Comparison of ENCODE assay signal across 8 mouse cellular contexts in genomic region chr9:20459377-20460317, GRCm38 (mm10). TPM values are rescaled to one million over a fixed set of nuclear protein-coding genes. Genes with fewer than 3 reads are reported as not detected.
DNase-seq lines count a peak whose midpoint lies in the region; ATAC-seq and TF ChIP-seq lines count a peak whose summit lies in the region.

Gene Zfp26, minus strand, starts transcription at chr9:20460162.

- peak; percentile 90 for ATAC-seq in forebrain, embryonic 11.5 days (replicated peaks; ENCODE audit: low FRiP score)
- peak; percentile 87 for ATAC-seq in heart, embryonic 16.5 days (replicated peaks; ENCODE audit: extremely low read depth, insufficient read depth, low FRiP score)
- peak; percentile 93 for ATAC-seq in liver, embryonic 15.5 days (ENCODE audit: insufficient read depth)
- ATAC-seq in neural tube, embryonic 12.5 days (ENCODE audit: low FRiP score, low read depth) = peak; percentile 87

- no peak for TF ChIP-seq CTCF in CH12.LX (conservative IDR thresholded peaks at IDR 0.05 in 1 of 2, IDR thresholded peaks at IDR 0.05 in 1 of 2; ENCODE audit: low read depth in 2 of 2, low read length in 2 of 2)

- dilution Hi-C loops in CH12.LX (cut with MboI; ENCODE audit: extremely low pct_ligation_motif_present, extremely low pct_unique_long_range_greater_than_20kb, low sequenced_read_pairs) = no loop called here

- H3K4me2 ChIP-seq in CH12.LX (ENCODE audit: insufficient read depth, low read depth, poor library complexity, severe bottlenecking) = peak within 1 kb of the TSS; percentile 88
- H3K4me2 ChIP-seq in forebrain, embryonic 11.5 days (ENCODE audit: low read depth, low read length, severe bottlenecking) = peak within 1 kb of the TSS; percentile 73
- peak within 1 kb of the TSS; percentile 80 for H3K4me2 ChIP-seq in heart, embryonic 16.5 days (ENCODE audit: low read depth, low read length)
- H3K4me2 ChIP-seq in liver, embryonic 15.5 days = peak within 1 kb of the TSS; percentile 77
- H3K4me2 ChIP-seq in neural tube, embryonic 12.5 days (replicated peaks) = peak within 1 kb of the TSS; percentile 83

- peak within 1 kb of the TSS; percentile 41 for H3K27ac ChIP-seq in CH12.LX (ENCODE audit: insufficient read depth, low read depth)
- H3K27ac ChIP-seq in forebrain, embryonic 11.5 days (ENCODE audit: low read depth, low read length) = peak within 1 kb of the TSS; percentile 68; the same call in 1 of the 2 replicates
- peak within 1 kb of the TSS; percentile 82 for H3K27ac ChIP-seq in heart, embryonic 16.5 days (ENCODE audit: low read length)
- H3K27ac ChIP-seq in liver, embryonic 15.5 days (replicated peaks) = peak within 1 kb of the TSS; percentile 61
- peak within 1 kb of the TSS; percentile 60; the same call in 1 of the 2 replicates for H3K27ac ChIP-seq in neural tube, embryonic 12.5 days

- peaks cover 2 to 36% of the 10 kb centered on the region in 2 experiments; a peak in 3 of 4 replicates for H3K4me1 ChIP-seq in CH12.LX (ENCODE audit: control insufficient read depth in 1 of 2, insufficient read depth in 2 of 2)
- peaks cover 2% of the 10 kb centered on the region; the same call in 1 of the 2 replicates for H3K4me1 ChIP-seq in forebrain, embryonic 11.5 days (replicated peaks; ENCODE audit: control insufficient read depth, insufficient read depth, low read length)
- peaks cover 12% of the 10 kb centered on the region for H3K4me1 ChIP-seq in heart, embryonic 16.5 days (ENCODE audit: control insufficient read depth, insufficient read depth, low read length)
- H3K4me1 ChIP-seq in liver, embryonic 15.5 days (replicated peaks) = peaks cover 23% of the 10 kb centered on the region
- peaks cover 8% of the 10 kb centered on the region for H3K4me1 ChIP-seq in neural tube, embryonic 12.5 days

- no peaks in the 10 kb centered on the region for H3K9me3 ChIP-seq in CH12.LX (replicated peaks; ENCODE audit: low read length)
- H3K9me3 ChIP-seq in forebrain, embryonic 11.5 days (ENCODE audit: control insufficient read depth, low read length) = no peaks in the 10 kb centered on the region
- H3K9me3 ChIP-seq in heart, embryonic 16.5 days (replicated peaks; ENCODE audit: control insufficient read depth, low read length) = no peaks in the 10 kb centered on the region
- no peaks in the 10 kb centered on the region for H3K9me3 ChIP-seq in liver, embryonic 15.5 days (replicated peaks)
- H3K9me3 ChIP-seq in neural tube, embryonic 12.5 days = no peaks in the 10 kb centered on the region

- under 1% methylated on average over 48 of the region's 48 CpGs for WGBS in forebrain, embryonic 11.5 days
- WGBS in heart, embryonic 16.5 days = under 1% methylated on average over 48 of the region's 48 CpGs
- under 1% methylated on average over 48 of the region's 48 CpGs for WGBS in liver, embryonic 15.5 days (ENCODE audit: insufficient replicate concordance)
- WGBS in neural tube, embryonic 12.5 days = under 1% methylated on average over 48 of the region's 48 CpGs

- H3K79me2 ChIP-seq in CH12.LX (replicated peaks; ENCODE audit: control insufficient read depth, extremely low read depth, insufficient read depth, poor library complexity, severe bottlenecking) = peaks cover 25% of the 10 kb centered on the region

- peaks cover 14 to 32% of the 10 kb centered on the region in 2 experiments for H3K36me3 ChIP-seq in CH12.LX (replicated peaks in 1 of 2; ENCODE audit: control insufficient read depth in 1 of 2, insufficient read depth in 1 of 2, low read length in 1 of 2)
- H3K36me3 ChIP-seq in forebrain, embryonic 11.5 days (ENCODE audit: control insufficient read depth, insufficient read depth, low read length) = peaks cover under 1% of the 10 kb centered on the region
- H3K36me3 ChIP-seq in heart, embryonic 16.5 days (ENCODE audit: control insufficient read depth, insufficient read depth) = peaks cover 18% of the 10 kb centered on the region; the same call in 1 of the 2 replicates
- peaks cover 11% of the 10 kb centered on the region for H3K36me3 ChIP-seq in liver, embryonic 15.5 days (replicated peaks)
- H3K36me3 ChIP-seq in neural tube, embryonic 12.5 days = peaks cover 24% of the 10 kb centered on the region

- H3K4me3 ChIP-seq in CH12.LX (replicated peaks in 1 of 3; ENCODE audit: low read depth in 2 of 3, low read length in 2 of 3, poor library complexity in 1 of 3) = peak within 1 kb of the TSS; percentile 65 to 94 (median 85)
- H3K4me3 ChIP-seq in forebrain, embryonic 11.5 days (ENCODE audit: low read depth, low read length) = peak within 1 kb of the TSS; percentile 84
- peak within 1 kb of the TSS; percentile 65 for H3K4me3 ChIP-seq in heart, embryonic 16.5 days (ENCODE audit: low read length)
- peak within 1 kb of the TSS; percentile 70 for H3K4me3 ChIP-seq in liver, embryonic 15.5 days (replicated peaks)
- H3K4me3 ChIP-seq in neural tube, embryonic 12.5 days = peak within 1 kb of the TSS; percentile 78

- peak; percentile 92 for DNase-seq in CH12.LX (ENCODE audit: extremely low read depth)
- DNase-seq in c-Kit-positive CD71-positive TER-119-negative erythroid progenitor cells, embryonic 14.5 days (ENCODE audit: low read depth) = peak; percentile 74
- peak; percentile 80 for DNase-seq in forebrain, embryonic 11.5 days (ENCODE audit: low spot score)
- DNase-seq in kidney, postnatal 36 days = peak; percentile 80 to 82
- DNase-seq in telencephalon, adult 2 months (ENCODE audit: low read depth, low spot score) = peak; percentile 90

- H3K9ac ChIP-seq in CH12.LX (ENCODE audit: insufficient read depth, low read depth) = peak within 1 kb of the TSS; percentile 94
- peak within 1 kb of the TSS; percentile 95 for H3K9ac ChIP-seq in forebrain, embryonic 11.5 days (ENCODE audit: low read length)
- peak within 1 kb of the TSS; percentile 83 for H3K9ac ChIP-seq in heart, embryonic 16.5 days (ENCODE audit: low read length)
- peak within 1 kb of the TSS; percentile 65 for H3K9ac ChIP-seq in liver, embryonic 15.5 days
- peak within 1 kb of the TSS; percentile 91 for H3K9ac ChIP-seq in neural tube, embryonic 12.5 days

- TF ChIP-seq RAD21 in CH12.LX (IDR thresholded peaks at IDR 0.05; ENCODE audit: low read depth, low read length) = no peak

- TF ChIP-seq EP300 in CH12.LX (IDR thresholded peaks at IDR 0.05; ENCODE audit: low read length) = no peak

- in situ Hi-C loops in CH12.LX (cut with MboI; ENCODE audit: low pct_ligation_motif_present, low pct_unique_long_range_greater_than_20kb, low sequenced_read_pairs) = no loop called here

- no peaks in the 10 kb centered on the region for H3K27me3 ChIP-seq in CH12.LX (replicated peaks)
- H3K27me3 ChIP-seq in forebrain, embryonic 11.5 days (ENCODE audit: control insufficient read depth, insufficient read depth, low read length) = no peaks in the 10 kb centered on the region
- no peaks in the 10 kb centered on the region for H3K27me3 ChIP-seq in heart, embryonic 16.5 days (ENCODE audit: control insufficient read depth, insufficient read depth, low read length)
- H3K27me3 ChIP-seq in liver, embryonic 15.5 days = no peaks in the 10 kb centered on the region; the same call in 1 of the 2 replicates
- no peaks in the 10 kb centered on the region; the same call in 1 of the 2 replicates for H3K27me3 ChIP-seq in neural tube, embryonic 12.5 days (replicated peaks)

- TF ChIP-seq POLR2A in CH12.LX (IDR thresholded peaks at IDR 0.05; ENCODE audit: low read depth, low read length) = peak; percentile 77

TF ChIP-seq in CH12.LX, 34 proteins besides CTCF, POLR2A, EP300 and RAD21 (continues in another document):
- TF ChIP-seq PAX5 (IDR thresholded peaks at IDR 0.05; ENCODE audit: low read length) = no peak
- no peak for TF ChIP-seq ETS1 (conservative IDR thresholded peaks at IDR 0.05; ENCODE audit: low read depth, low read length)
- no peak; the same call in 1 of the 2 replicates for TF ChIP-seq MXI1 (IDR thresholded peaks at IDR 0.05; ENCODE audit: low read depth, low read length)
- TF ChIP-seq GABPA (IDR thresholded peaks at IDR 0.05; ENCODE audit: insufficient replicate concordance, low read depth, low read length) = 0 out of 2 replicates have a peak, but pooled peaks have one; percentile 7
- TF ChIP-seq UBTF (IDR thresholded peaks at IDR 0.05; ENCODE audit: low read depth, low read length) = peak; percentile 81
- TF ChIP-seq JUN (IDR thresholded peaks at IDR 0.05; ENCODE audit: insufficient read depth, low read depth, low read length) = no peak
- peak; percentile 58; the same call in 1 of the 2 replicates for TF ChIP-seq E2F4 (IDR thresholded peaks at IDR 0.05; ENCODE audit: insufficient replicate concordance, low read depth, low read length)
- TF ChIP-seq ZNF384 (IDR thresholded peaks at IDR 0.05; ENCODE audit: low read depth, low read length) = no peak
- TF ChIP-seq IRF4 (IDR thresholded peaks at IDR 0.05; ENCODE audit: low read depth, low read length) = peak; percentile 64
- peak; percentile 94 for TF ChIP-seq CHD1 (IDR thresholded peaks at IDR 0.05; ENCODE audit: low read depth, low read length)
- TF ChIP-seq TCF12 (IDR thresholded peaks at IDR 0.05; ENCODE audit: low read depth, low read length) = peak; percentile 83
- TF ChIP-seq SIN3A (IDR thresholded peaks at IDR 0.05; ENCODE audit: low read length) = peak; percentile 83
- 0 out of 2 replicates have a peak, but pooled peaks have one; percentile 17 for TF ChIP-seq BHLHE40 (IDR thresholded peaks at IDR 0.05; ENCODE audit: low read depth, low read length)
- TF ChIP-seq SMC3 (IDR thresholded peaks at IDR 0.05; ENCODE audit: low read depth, low read length) = no peak
- TF ChIP-seq HCFC1 (IDR thresholded peaks at IDR 0.05; ENCODE audit: low read depth, low read length) = peak; percentile 89
- TF ChIP-seq JUND (conservative IDR thresholded peaks at IDR 0.05; ENCODE audit: low read depth, low read length) = no peak
- TF ChIP-seq ZC3H11A (IDR thresholded peaks at IDR 0.05; ENCODE audit: low read depth, low read length) = no peak
- no peak for TF ChIP-seq USF1 (IDR thresholded peaks at IDR 0.05; ENCODE audit: low read depth, low read length)
- TF ChIP-seq NRF1 (IDR thresholded peaks at IDR 0.05; ENCODE audit: low read depth, low read length) = no peak
- TF ChIP-seq MEF2A (IDR thresholded peaks at IDR 0.05; ENCODE audit: borderline replicate concordance, low read depth, low read length) = peak; percentile 64
- TF ChIP-seq TBP (conservative IDR thresholded peaks at IDR 0.05; ENCODE audit: low read depth, low read length) = peak; percentile 83; the same call in 1 of the 2 replicates
- no peak; the same call in 1 of the 2 replicates for TF ChIP-seq POLR2AphosphoS2 (IDR thresholded peaks at IDR 0.05; ENCODE audit: low read depth, low read length)

RNA-seq across cellular contexts. Expression of gene Zfp26, which starts in this region (rescaled TPM):
- 13.3 and 16.5 TPM in 2 replicates for total RNA-seq in CH12.LX (2012; rRNA removed)
- total RNA-seq in CH12.LX (2014; rRNA removed) = 17.3 and 22.0 TPM in 2 replicates
- polyA plus RNA-seq in CH12.LX (2012; ENCODE audit: insufficient read length, low read depth) = 9.4 and 11.7 TPM in 2 replicates
- 29.9 and 32.3 TPM in 2 replicates for polyA plus RNA-seq in forebrain, embryonic 11.5 days (2014; fragmentation: Nextera tagmentation; extraction: Ambion mirVana)
- 7.8 and 9.1 TPM in 2 replicates for polyA plus RNA-seq in heart, embryonic 16.5 days (2015; fragmentation: Nextera tagmentation; extraction: Ambion mirVana)
- polyA plus RNA-seq in liver, embryonic 15.5 days (2015; fragmentation: Nextera tagmentation; extraction: Ambion mirVana) = 3.0 and 3.7 TPM in 2 replicates
- polyA plus RNA-seq in neural tube, embryonic 12.5 days (2016; fragmentation: Nextera tagmentation; extraction: Ambion mirVana) = 25.5 and 25.6 TPM in 2 replicates

Comparison
In these comparisons a context has a peak if more than half of its experiments do, and no peak if none do; other contexts are left out.
1. Peak in every context shown above with its lines: DNase-seq, ATAC-seq, H3K4me3 ChIP-seq and H3K27ac ChIP-seq.